Mouse (Mus musculus) cerebellum, adult 2 months (tissue): ENCODE measurements at regions not wholly inside any gene's neighbourhood (a gene's known extent, or its start where the extent isn't known, plus 50 kb on each side); places are given as distances from the start of the nearest gene placed in this dataset.

ENCODE experiments used
- CTCF ChIP-seq: fragments of 200-500 bp; IDR thresholded peaks from 2 replicates; pipeline ENCODE4 v1.5.1; 2011; ENCODE audit warnings: low read depth, mild to moderate bottlenecking, control low read depth, low read length, moderate library complexity, borderline replicate concordance; ENCODE audit not compliant: insufficient read depth
- POLR2A ChIP-seq: fragments of 200-500 bp; IDR thresholded peaks from 2 replicates; pipeline ENCODE4 v1.6.1; 2011; ENCODE audit warnings: low read length, control low read depth, borderline replicate concordance; ENCODE audit not compliant: insufficient read depth

DNA sequence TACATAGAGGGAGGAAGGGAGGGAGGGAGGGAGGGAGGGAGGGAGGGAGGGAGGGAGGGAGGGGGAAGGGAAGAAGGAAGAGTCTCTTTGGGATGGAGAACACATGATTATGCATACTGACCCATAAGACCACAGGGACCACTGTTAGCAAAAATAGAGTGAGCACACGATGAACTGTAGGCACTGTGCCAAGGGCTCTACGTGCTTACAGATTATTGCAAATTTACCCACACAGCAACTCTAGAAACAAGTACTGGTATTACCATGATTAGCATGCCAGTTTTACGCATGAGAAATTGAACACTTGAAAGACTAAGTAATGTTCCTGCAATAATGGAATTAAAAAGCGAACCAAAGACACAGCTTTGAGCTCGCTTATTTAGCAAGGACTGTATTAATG, 117.7 kb upstream of the Slc44a1 start:
- no peak for TF ChIP-seq CTCF
- no peak for TF ChIP-seq POLR2A
